Mouse (Mus musculus) cerebellum, adult 11 months (tissue): ENCODE data around the gene Rpf1.

Experiments used
- DNase-seq: peaks from one replicate; pipeline ENCODE4 v3.0.0; 2022

Gene Rpf1

GRCm38 (mm10) chr3:146500003-146500809, 21.0 kb downstream of the Rpf1 start:
- DNase-seq: peak; percentile 12

- peak; percentile 16 for DNase-seq
Measured at GRCm38 (mm10) chr3:146499431-146500002, 21.7 kb downstream of the Rpf1 start, which contains the start of the genes Spata1 and Gng5. Gene Spata1, minus strand, starts transcription at chr3:146499753. Gene Gng5, plus strand, starts transcription at chr3:146499807.

GRCm38 (mm10) chr3:146498989-146499388, 22.2 kb downstream of the Rpf1 start:
- no peak for DNase-seq

GRCm38 (mm10) chr3:146494941-146495340, 26.3 kb downstream of the Rpf1 start:
- no peak for DNase-seq

- no peak for DNase-seq
Measured at GRCm38 (mm10) chr3:146486464-146486863, 34.8 kb downstream of the Rpf1 start.

- no peak for DNase-seq
Measured at GRCm38 (mm10) chr3:146482044-146482443, 39.2 kb downstream of the Rpf1 start.

GRCm38 (mm10) chr3:146474428-146474827, 46.8 kb downstream of the Rpf1 start:
- DNase-seq: no peak

- DNase-seq: no peak
Measured at GRCm38 (mm10) chr3:146473741-146474140, 47.5 kb downstream of the Rpf1 start.

GRCm38 (mm10) chr3:146472657-146473056, 48.6 kb downstream of the Rpf1 start:
- no peak for DNase-seq

GRCm38 (mm10) chr3:146469226-146469625, 52.0 kb downstream of the Rpf1 start:
- DNase-seq: no peak

GRCm38 (mm10) chr3:146462939-146463338, 58.3 kb downstream of the Rpf1 start:
- DNase-seq: no peak
